Mouse (Mus musculus) erythroblast, adult 5-6 weeks (primary cell): Measurements from ENCODE around the gene Bad. TPM values are rescaled to one million over a fixed set of nuclear protein-coding genes. Genes with fewer than 3 reads are reported as not detected.

Experiments used
- ATAC-seq: replicated peaks from 2 replicates; pipeline ENCODE4 v1.8.0; 2016; ENCODE audit warnings: moderate number of reproducible peaks, mild to moderate bottlenecking, moderate TSS enrichment, inconsistent platforms; ENCODE audit not compliant: poor library complexity, low FRiP score, severe bottlenecking
- total RNA-seq, 2 experiments: library from RNA; stranded (forward) in 1 of 2; stranded (reverse) in 1 of 2; fragments of 150-400 nt in 1 of 2; fragments of 200-764, 138-1000 nt in 1 of 2; gene quantifications; 2 replicates each; pipeline versions ENCODE4 v1.2.3 to v1.2.4; 2015 to 2017; ENCODE audit warnings: low replicate concordance in 2 of 2

Bad gene
- total RNA-seq, 2 experiments from 2014 or later: 2.1 to 9.5 TPM

GRCm38 (mm10) chr19:6913036-6913435 lies 28.6 kb upstream of the Bad start:
- no peak for ATAC-seq

- ATAC-seq: no peak
Measured at GRCm38 (mm10) chr19:6913991-6914390, 27.7 kb upstream of the Bad start.

- no peak for ATAC-seq
Measured at GRCm38 (mm10) chr19:6914540-6914939, 27.1 kb upstream of the Bad start.

GRCm38 (mm10) chr19:6915276-6915675 lies 26.4 kb upstream of the Bad start:
- ATAC-seq: no peak

GRCm38 (mm10) chr19:6916496-6916895 lies 25.2 kb upstream of the Bad start:
- ATAC-seq: no peak

GRCm38 (mm10) chr19:6918321-6918720 lies 23.3 kb upstream of the Bad start:
- ATAC-seq: no peak

- ATAC-seq: no peak
Measured at GRCm38 (mm10) chr19:6919431-6919830, 22.2 kb upstream of the Bad start.

- ATAC-seq: no peak
Measured at GRCm38 (mm10) chr19:6919876-6920740, 21.6 kb upstream of the Bad start.

- no peak for ATAC-seq
Measured at GRCm38 (mm10) chr19:6920741-6921636, 20.7 kb upstream of the Bad start.

- ATAC-seq: peak; percentile 93
Measured at GRCm38 (mm10) chr19:6921647-6922567, 19.8 kb upstream of the Bad start, which contains the start of gene Esrra. Gene Esrra, minus strand, starts transcription at chr19:6921813.

- ATAC-seq: no peak
Measured at GRCm38 (mm10) chr19:6922901-6923735, 18.5 kb upstream of the Bad start.

GRCm38 (mm10) chr19:6924461-6925306 lies 17.0 kb upstream of the Bad start:
- ATAC-seq: no peak

GRCm38 (mm10) chr19:6925307-6925573 lies 16.4 kb upstream of the Bad start, which contains the start of gene Catsperz:
Gene Catsperz, minus strand, starts transcription at chr19:6925380.
- ATAC-seq: no peak

GRCm38 (mm10) chr19:6925611-6926329 lies 15.9 kb upstream of the Bad start:
- ATAC-seq: no peak

GRCm38 (mm10) chr19:6926559-6927255 lies 15.0 kb upstream of the Bad start:
- ATAC-seq: no peak

- ATAC-seq: no peak
Measured at GRCm38 (mm10) chr19:6928080-6928479, 13.6 kb upstream of the Bad start.

- no peak for ATAC-seq
Measured at GRCm38 (mm10) chr19:6931002-6931401, 10.7 kb upstream of the Bad start.
